Mouse (Mus musculus): ENCODE measurements at regions not wholly inside any gene's neighbourhood (a gene's known extent, or its start where the extent isn't known, plus 50 kb on each side); places are given as distances from the start of the nearest gene placed in this dataset.

- no peak for DNase-seq (ENCODE audit: extremely low read depth, low read depth, low spot score)
These were observed 184.0 kb upstream of the B3gat1 start for GRCm38 (mm10) chr9:26549551-26549950.

DNA sequence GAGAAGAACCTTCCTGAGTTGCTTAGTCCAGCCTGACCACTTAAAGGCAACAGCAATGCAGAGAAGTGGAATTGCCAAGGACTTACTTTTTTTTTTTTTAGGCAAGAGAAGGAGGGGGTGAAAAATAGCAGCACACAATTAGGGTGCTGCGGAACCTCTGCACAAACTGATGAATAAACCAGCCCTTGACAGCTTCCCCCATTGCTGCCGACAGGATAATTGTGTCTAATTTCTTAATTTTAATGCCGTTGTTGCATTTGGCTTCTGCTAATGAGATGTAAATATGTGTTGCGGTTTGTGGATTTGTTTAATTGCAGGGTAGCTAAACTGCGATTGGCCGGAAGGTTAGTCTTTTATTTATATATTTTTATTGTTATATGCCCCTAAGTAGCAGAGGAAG is 157.5 kb upstream of the B3gat1 start:
- DNase-seq (ENCODE audit: extremely low read depth, low read depth, low spot score): no peak

DNA sequence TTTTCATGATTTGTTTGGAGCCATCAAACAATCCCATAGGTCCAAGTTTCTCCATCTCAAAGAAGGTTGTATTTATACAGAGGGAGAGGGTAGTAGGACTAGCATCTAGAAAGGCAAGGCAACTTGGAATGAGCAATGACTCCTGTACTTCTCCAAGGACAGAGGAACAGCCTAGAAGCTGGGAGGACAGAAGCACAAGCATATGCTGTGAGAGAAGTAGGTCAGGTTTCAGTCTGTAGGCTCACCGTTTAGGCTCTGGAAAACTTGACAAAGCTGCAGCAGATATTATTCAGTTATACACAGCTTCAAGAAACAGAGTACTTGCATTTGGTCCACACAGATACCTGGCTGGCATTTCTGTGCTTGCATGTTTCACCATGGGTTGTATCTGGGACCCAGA is 131.5 kb upstream of the B3gat1 start:
- DNase-seq (ENCODE audit: extremely low read depth, low read depth, low spot score): no peak

- DNase-seq (ENCODE audit: extremely low read depth, low read depth, low spot score): no peak
These were observed 129.0 kb upstream of the B3gat1 start for GRCm38 (mm10) chr9:26604552-26604951.

DNA sequence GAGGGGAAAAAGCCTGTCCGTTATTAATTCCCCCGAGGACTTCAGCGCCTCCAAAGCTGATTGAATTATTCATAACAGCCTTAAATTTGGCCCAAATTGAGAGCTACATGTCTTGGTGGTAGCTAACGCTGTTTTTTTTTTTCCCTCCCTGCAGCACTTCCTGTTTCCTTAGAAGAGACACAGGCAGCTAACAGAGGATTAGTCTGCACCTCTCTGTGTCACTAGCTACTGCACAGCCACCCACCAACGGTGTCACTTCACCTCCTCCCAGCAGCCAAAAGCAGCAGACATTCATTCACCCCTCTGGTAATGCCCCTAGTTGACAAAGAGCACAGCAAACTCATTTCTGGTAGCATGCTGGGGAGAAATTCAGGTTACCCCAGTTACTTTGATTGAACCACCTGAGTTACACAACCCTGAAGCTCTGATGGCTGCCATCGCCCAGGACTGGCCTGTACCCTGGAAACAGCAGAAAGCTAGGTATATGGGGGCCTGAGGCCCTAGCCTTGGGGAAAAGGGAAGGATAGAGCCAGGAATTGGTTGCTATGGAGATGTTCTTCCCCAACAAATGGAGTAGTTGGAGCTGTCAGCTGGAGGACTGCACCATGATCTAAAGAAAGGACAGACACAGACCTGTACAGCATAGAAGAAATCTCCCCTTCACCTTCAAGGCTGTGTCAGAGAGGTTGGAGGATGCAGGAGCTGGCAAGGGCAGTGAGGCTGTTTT is 121.7 kb upstream of the B3gat1 start:
- no peak for DNase-seq (ENCODE audit: extremely low read depth, low read depth, low spot score)

GRCm38 (mm10) chr9:26622840-26623448 is 110.6 kb upstream of the B3gat1 start:
- DNase-seq (ENCODE audit: extremely low read depth, low read depth, low spot score): no peak

DNA sequence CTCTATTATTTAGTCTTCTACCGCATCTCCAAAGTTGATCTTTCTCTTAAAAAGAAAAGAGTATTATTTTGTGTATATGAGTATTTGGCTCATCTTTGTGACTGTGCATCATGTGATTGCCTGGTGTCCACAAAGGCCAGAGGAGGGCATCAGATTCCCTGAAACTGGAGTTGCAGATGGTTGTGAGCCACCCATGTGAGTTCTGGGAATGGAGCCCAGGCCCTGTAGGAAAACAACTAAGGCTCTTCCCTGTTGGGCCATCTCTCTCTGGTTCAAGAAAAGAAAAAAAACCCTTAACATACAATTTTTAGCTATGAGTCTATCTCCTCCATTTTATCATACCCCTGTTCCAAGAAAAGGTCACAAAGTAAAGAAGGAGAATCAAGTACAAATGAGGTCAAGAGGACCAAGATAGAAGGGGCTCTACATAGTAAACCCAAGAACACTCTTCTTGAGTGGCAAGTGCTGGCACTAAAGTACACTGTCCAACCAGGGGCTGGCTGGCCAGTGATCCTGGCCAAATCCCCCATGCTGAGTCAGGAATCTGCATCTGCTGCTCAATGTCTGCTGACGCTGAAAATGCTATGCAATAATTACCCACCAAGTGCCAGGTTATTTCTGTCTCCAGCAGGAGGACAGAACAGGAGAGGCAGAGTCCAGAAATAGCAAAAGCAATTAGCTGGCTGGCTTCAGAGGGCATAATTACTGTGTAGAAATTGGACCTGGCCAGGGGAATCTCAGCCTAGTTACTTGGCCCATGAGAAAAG is 108.2 kb upstream of the B3gat1 start:
- no peak for DNase-seq (ENCODE audit: extremely low read depth, low read depth, low spot score)

DNA sequence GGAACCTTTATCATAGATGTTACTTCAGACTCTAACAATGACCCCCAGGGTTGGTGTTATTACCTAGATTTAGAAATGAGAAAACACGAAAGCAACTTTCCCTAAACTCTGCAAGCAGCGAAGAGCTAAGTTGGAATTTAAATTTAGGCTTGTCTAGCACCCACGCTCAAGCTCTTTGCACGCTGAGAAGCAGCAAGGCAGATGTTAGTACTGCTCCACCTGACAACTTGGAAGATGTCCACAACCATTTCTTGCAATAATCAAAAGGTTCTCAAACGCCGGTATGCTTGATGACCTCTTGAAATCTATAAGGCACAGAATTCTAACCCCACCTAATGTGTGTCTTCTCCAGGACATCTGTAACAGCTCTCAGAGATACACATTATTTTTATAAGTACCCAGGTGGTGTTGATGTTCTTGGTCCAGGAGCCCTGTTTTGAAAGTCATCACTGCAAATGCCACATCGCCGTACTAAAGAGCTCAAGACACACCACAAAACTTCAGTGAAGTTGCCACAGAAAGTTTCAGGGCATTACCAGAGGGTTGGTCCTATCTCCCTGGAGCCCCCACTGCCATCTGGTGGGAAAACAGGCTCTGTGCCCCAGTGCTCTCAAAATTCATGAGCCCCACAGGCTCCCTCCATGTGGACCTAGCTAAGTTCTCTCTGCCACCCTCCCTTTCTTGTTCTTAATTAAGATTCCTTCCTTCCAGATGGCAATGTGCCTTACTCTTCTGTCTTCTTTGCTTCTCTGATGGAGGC is 100.5 kb upstream of the B3gat1 start:
- DNase-seq (ENCODE audit: extremely low read depth, low read depth, low spot score): no peak

- no peak for DNase-seq (ENCODE audit: extremely low read depth, low read depth, low spot score)
These were observed 98.3 kb upstream of the B3gat1 start for GRCm38 (mm10) chr9:26635211-26635610.

- DNase-seq (ENCODE audit: extremely low read depth, low read depth, low spot score): no peak
These were observed 94.9 kb upstream of the B3gat1 start for GRCm38 (mm10) chr9:26638586-26638985.

- no peak for DNase-seq (ENCODE audit: extremely low read depth, low read depth, low spot score)
These were observed 91.2 kb upstream of the B3gat1 start for GRCm38 (mm10) chr9:26642302-26642701.

DNA sequence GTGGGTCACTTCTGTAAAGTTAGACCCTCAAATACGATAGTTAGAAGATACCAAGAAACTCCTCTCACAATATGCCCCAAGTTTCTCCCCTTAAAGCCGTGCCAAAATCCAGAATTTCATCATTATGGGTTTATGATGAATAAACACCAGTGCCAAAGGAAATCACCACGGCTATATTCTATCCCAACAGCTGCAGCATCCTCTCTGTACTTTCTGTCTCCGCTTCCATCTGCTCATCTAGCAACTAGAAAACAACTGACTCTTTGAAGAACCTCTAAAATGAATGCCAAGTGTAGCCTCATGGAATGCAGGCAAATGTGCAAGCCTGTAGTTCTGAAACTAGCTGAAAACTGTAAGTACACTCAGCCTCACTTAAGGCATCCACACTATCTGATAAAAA is 90.7 kb upstream of the B3gat1 start:
- no peak for DNase-seq (ENCODE audit: extremely low read depth, low read depth, low spot score)

DNA sequence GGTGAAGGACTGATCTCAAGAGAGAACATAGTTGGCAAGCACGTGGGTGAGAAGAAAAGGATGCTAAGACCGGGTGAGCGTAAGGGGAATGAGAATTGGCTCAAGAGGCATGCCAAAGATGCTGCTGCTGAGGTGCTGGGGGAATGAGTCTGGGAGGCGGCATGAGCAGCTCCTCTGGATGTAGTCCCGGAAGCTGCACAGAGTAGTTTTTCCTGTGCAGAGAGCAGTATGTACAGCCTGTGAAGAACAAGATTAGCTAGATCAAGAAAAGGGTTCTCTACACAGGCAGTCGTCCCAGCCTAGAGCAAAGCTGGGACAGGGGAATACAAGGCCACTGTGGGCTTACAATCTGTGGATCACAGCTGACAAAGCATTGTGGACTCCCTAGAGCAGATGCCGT is 84.0 kb upstream of the B3gat1 start:
- no peak for DNase-seq (ENCODE audit: extremely low read depth, low read depth, low spot score)

- no peak for DNase-seq (ENCODE audit: extremely low read depth, low read depth, low spot score)
These were observed 80.6 kb upstream of the B3gat1 start for GRCm38 (mm10) chr9:26652920-26653319.

- DNase-seq (ENCODE audit: extremely low read depth, low read depth, low spot score): no peak
These were observed 74.2 kb upstream of the B3gat1 start for GRCm38 (mm10) chr9:26659366-26659765.

DNA sequence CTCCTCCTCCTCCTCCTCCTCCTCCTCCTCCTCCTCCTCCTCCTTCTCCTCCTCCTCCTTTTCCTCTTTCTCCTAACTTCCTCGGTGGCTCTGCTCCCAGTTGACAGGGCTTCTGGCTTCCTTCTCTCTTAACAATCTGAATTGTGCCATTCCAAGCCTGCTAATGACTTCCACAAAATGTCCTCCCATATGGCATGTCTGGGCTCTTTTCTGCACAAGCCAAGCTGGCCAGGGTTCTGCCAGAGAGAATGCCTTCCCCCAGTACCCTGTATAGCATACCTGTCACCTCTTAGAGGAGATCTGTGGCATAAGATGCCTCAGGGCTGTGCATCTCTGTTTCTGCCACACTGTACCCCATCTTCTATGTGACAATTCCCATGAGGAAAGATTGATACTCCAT is 70.0 kb upstream of the B3gat1 start:
- DNase-seq (ENCODE audit: extremely low read depth, low read depth, low spot score): no peak

DNA sequence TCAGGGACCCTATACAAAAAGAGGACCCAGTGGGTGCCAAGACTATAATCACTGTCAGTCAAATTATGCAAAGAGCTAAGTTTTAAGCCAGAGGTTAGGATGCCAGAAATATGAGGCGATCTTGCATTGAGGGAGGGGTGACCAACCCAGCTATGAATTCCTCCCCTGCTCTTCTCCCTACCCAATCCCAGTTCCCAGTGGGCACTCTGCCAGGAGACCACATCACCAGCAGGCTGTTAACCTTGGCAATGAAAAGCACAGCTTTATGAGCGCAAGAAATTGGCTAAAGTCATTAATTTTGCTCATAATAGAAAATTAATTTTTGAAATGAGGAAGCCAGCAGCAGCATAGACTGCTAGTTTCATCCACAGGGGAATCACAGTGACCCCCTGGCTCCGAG is 65.7 kb upstream of the B3gat1 start:
- DNase-seq (ENCODE audit: extremely low read depth, low read depth, low spot score): no peak

GRCm38 (mm10) chr9:26674059-26674757 is 59.3 kb upstream of the B3gat1 start:
- no peak for DNase-seq (ENCODE audit: extremely low read depth, low read depth, low spot score)

DNA sequence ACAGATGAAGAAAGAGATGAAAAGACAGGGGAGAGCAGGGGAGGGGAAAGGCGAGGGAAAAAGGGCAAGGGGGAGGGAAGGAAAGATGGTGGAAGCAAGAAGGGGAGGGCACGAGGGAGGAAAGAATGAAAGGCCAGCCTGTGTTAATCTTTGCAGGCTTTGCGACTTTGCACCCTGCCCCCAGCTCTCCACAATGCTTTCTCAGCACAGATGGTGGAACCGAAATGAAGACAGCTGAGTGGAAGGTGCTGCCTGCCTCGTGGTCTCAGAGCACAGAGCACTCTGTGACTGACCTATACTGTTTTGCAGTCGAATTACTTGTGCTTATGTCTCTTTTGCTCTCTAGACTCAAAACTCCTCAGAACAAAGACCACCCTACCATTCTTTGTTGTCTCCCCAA is 55.2 kb upstream of the B3gat1 start:
- DNase-seq (ENCODE audit: extremely low read depth, low read depth, low spot score): no peak

DNA sequence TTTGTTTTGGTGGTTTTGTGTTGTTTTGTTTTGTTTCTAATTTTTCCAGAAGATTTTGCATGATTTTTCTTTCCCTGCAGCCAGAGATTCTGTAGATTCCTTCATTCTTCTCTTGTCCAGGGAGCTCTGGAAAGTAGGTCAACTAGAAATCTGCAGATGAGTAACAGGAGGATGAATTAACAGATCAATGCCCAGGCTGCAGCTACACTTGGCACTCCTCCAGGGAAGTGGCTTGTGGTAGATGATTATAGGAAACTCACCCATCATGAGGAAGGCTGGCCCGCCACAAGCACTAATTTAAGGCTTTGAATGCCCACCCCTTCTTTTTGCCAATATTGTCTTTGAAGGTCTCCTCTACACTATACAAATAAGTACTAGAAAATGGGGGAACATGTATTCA is 52.0 kb upstream of the B3gat1 start:
- no peak for DNase-seq (ENCODE audit: extremely low read depth, low read depth, low spot score)

Measured in fat pad, adult 2 months (tissue).